Mouse (Mus musculus) cerebellum, postnatal 25 days (tissue): ENCODE measurements around the gene Gm9117.
"Not testable (repeated sequence)": the region's sequence is repeated elsewhere in the genome, so short reads cannot be mapped to it uniquely, and the experiment has no call there.

Source experiments
- DNase-seq, 2 experiments: peaks; one replicate each; pipeline ENCODE4 v3.0.0; 2021; ENCODE audit warnings: mixed read lengths in 2 of 2

Gm9117 gene

GRCm38 (mm10) chr3:93943443-93943842 is at the start of gene Gm9117:
TSS of gene Gm9117 (minus strand) at chr3:93943543.
- not testable (repeated sequence) for DNase-seq

- not testable (repeated sequence) for DNase-seq
These were observed 25.6 kb upstream of the Gm9117 start for GRCm38 (mm10) chr3:93968938-93969337.

GRCm38 (mm10) chr3:93961214-93961613 is 17.9 kb upstream of the Gm9117 start, which contains the start of gene Tdpoz5:
TSS of gene Tdpoz5 (minus strand) at chr3:93961314.
- DNase-seq: not testable (repeated sequence)

- not testable (repeated sequence) for DNase-seq
These were observed 5.0 kb downstream of the Gm9117 start for GRCm38 (mm10) chr3:93938386-93938785.
